Mouse (Mus musculus) liver, embryonic 14.5 days (tissue): ENCODE data around the gene Nfya. TPM values are rescaled to one million over a fixed set of nuclear protein-coding genes. Genes with fewer than 3 reads are reported as not detected.

ENCODE experiments used
- ATAC-seq: fragments of 200-750 bp; cut with Nextera tagmentation; 2 replicates; pipeline ENCODE4 v1.8.0; 2017; ENCODE audit warnings: moderate number of reproducible peaks, mild to moderate bottlenecking, moderate library complexity; ENCODE audit not compliant: insufficient read depth
- DNase-seq, 3 experiments: peaks; one replicate each; pipeline ENCODE4 v3.0.0-alpha.2; 2012 to 2013; ENCODE audit warnings: low read depth in 3 of 3, low spot score in 3 of 3
- H3K27ac ChIP-seq: fragments of 300-500 bp; sonication (generic); 2 replicates; pipeline ENCODE4 v1.5.1; 2014; ENCODE audit warnings: moderate library complexity, mild to moderate bottlenecking, control low read depth, inconsistent platforms
- H3K27me3 ChIP-seq: fragments of 300-500 bp; sonication (generic); 2 replicates; pipeline ENCODE4 v1.6.1; 2014; ENCODE audit warnings: mild to moderate bottlenecking, low read length, moderate library complexity; ENCODE audit not compliant: control insufficient read depth, insufficient read depth
- H3K36me3 ChIP-seq: fragments of 300-500 bp; sonication (generic); replicated peaks from 2 replicates; pipeline ENCODE4 v1.6.1; 2014; ENCODE audit warnings: low read depth; ENCODE audit not compliant: control insufficient read depth, insufficient read depth
- H3K4me1 ChIP-seq, 2 experiments: fragments of 200-500 bp in 1 of 2; fragments of 300-500 bp in 1 of 2; sonication (generic) in 1 of 2; replicated peaks; 2 replicates each; pipeline ENCODE4 v1.6.1; 2012 to 2014; ENCODE audit warnings: antibody characterized with exemption in 1 of 2, inconsistent platforms in 1 of 2, low read length in 1 of 2; ENCODE audit not compliant: control insufficient read depth in 2 of 2, insufficient read depth in 2 of 2
- H3K4me2 ChIP-seq: fragments of 300-500 bp; sonication (generic); 2 replicates; pipeline ENCODE4 v1.6.1; 2014; ENCODE audit warnings: low read depth, mild to moderate bottlenecking, control low read depth, moderate library complexity
- H3K4me3 ChIP-seq, 2 experiments: fragments of 200-500 bp in 1 of 2; fragments of 300-500 bp in 1 of 2; sonication (generic) in 1 of 2; 2 replicates each; pipeline ENCODE4 v1.5.1; 2012 to 2014; ENCODE audit warnings: low read depth in 2 of 2, low read length in 2 of 2, mild to moderate bottlenecking in 2 of 2, control low read depth in 1 of 2, inconsistent platforms in 1 of 2, moderate library complexity in 1 of 2; ENCODE audit not compliant: insufficient read depth in 1 of 2
- H3K9ac ChIP-seq: fragments of 300-500 bp; sonication (generic); replicated peaks from 2 replicates; pipeline ENCODE4 v1.6.1; 2014; ENCODE audit warnings: mild to moderate bottlenecking, control low read depth, moderate library complexity
- H3K9me3 ChIP-seq: fragments of 300-500 bp; sonication (generic); 2 replicates; pipeline ENCODE4 v1.6.1; 2016; ENCODE audit warnings: low read length, mixed read lengths; ENCODE audit not compliant: control insufficient read depth
- CTCF ChIP-seq: IDR thresholded peaks from 2 replicates; pipeline ENCODE4 v1.5.1; 2016; ENCODE audit warnings: antibody characterized with exemption, low read depth, control low read depth
- EP300 ChIP-seq: IDR thresholded peaks from 2 replicates; pipeline ENCODE4 v1.6.1; 2016; ENCODE audit warnings: antibody characterized with exemption, low read depth
- WGBS: fragments of 180-500 bp; shearing (Covaris S2); extraction: QIAGEN DNeasy Blood & Tissue Kit; methylation state at CpG from one replicate; pipeline ENCODE4 v1.1.7; 2014; ENCODE audit not compliant: insufficient replicate concordance; 5-methylcytosine and 5-hydroxymethylcytosine counted together
- polyA plus RNA-seq, 2 experiments: library from polyadenylated mRNA; depleted of rRNA in 1 of 2; stranded (reverse) in 1 of 2; unstranded in 1 of 2; fragments of >200 nt; fragmentation: Nextera tagmentation in 1 of 2; extraction: Ambion mirVana in 1 of 2; gene quantifications; 2 replicates each; pipeline versions ENCODE4 v1.2.1 to v1.2.3; 2012 to 2014

The Nfya gene
- polyA plus RNA-seq, 2 experiments: 6.9 to 32.7 TPM

DNA sequence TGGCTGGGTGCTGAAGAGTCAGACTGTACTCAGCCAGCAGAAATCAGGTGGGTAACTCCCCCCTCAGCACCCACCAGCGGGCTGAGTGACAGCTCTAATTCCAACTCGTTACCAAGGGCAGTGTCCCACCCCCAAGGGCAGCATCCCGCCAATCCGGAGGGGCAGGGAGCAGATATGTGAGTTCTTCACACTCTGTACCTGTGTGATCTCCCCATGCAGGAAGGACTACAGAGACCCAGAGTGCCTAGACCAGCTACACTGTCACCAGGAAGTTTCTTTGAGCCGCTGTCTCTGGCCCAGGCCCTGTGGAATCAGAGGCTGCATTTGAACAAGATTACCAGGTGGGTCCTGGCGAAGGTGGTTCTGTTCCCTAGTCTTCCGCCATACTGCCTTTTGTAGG, 44.5 kb upstream of the Nfya start:
- peaks cover 6% of the 10 kb centered on the region for H3K36me3 ChIP-seq
- TF ChIP-seq CTCF (no peak), EP300 (no peak)
- H3K9me3 ChIP-seq: no peaks in the 10 kb centered on the region
- H3K4me2 ChIP-seq: peak overlapping the region; percentile 55
- peaks cover 37 to 58% of the 10 kb centered on the region in 2 experiments for H3K4me1 ChIP-seq
- peak overlapping the region; percentile 43 to 44 for H3K4me3 ChIP-seq
- peak overlapping the region; percentile 31 for H3K27ac ChIP-seq
- WGBS: 58% methylated on average over 7 of the region's 7 CpGs
- ATAC-seq (no peak), DNase-seq (no peak)
- no peaks in the 10 kb centered on the region for H3K27me3 ChIP-seq
- H3K9ac ChIP-seq: no peak overlapping the region; the same call in 1 of the 2 replicates

DNA sequence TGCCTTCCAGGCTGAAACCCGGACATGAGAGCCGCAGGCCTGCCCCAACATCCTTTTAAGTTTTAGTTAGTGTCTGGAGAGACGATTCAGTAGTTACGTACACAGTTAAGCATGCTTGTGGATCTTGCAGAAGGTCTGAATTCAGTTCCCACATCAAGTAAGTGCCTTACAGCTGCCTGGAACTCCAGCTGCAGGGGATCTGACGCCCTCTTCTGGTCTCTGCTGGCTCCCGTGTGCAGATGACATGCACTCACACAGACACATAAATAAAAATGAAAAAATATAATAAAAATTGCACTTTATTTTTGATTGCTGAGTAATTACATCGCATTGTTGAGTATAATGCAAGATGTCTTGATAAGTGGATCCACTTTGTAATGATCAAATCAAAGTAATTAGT, 43.8 kb upstream of the Nfya start:
- peak overlapping the region; percentile 9 for H3K27ac ChIP-seq
- peaks cover 44 to 65% of the 10 kb centered on the region in 2 experiments for H3K4me1 ChIP-seq
- H3K4me3 ChIP-seq: no peak overlapping the region
- H3K36me3 ChIP-seq: peaks cover 13% of the 10 kb centered on the region
- no peaks in the 10 kb centered on the region for H3K27me3 ChIP-seq
- TF ChIP-seq CTCF: peak; percentile 75
- TF ChIP-seq EP300: no peak
- no peak overlapping the region for H3K9ac ChIP-seq
- ATAC-seq (no peak), DNase-seq (no peak)
- no peak overlapping the region for H3K4me2 ChIP-seq
- WGBS: 62% methylated on average over 7 of the region's 7 CpGs
- H3K9me3 ChIP-seq: no peaks in the 10 kb centered on the region

GRCm38 (mm10) chr17:48451753-48452444, 42.2 kb upstream of the Nfya start:
- H3K27me3 ChIP-seq: no peaks in the 10 kb centered on the region
- peaks cover 57 to 77% of the 10 kb centered on the region in 2 experiments for H3K4me1 ChIP-seq
- peaks cover 18% of the 10 kb centered on the region for H3K36me3 ChIP-seq
- peak overlapping the region; percentile 68 to 84 for H3K4me3 ChIP-seq
- no peak for DNase-seq
- 55% methylated on average over 9 of the region's 9 CpGs for WGBS
- peak overlapping the region; percentile 97 for H3K27ac ChIP-seq
- TF ChIP-seq CTCF (no peak), EP300 (no peak)
- peak; percentile 14; the same call in 1 of the 2 replicates for ATAC-seq
- no peaks in the 10 kb centered on the region for H3K9me3 ChIP-seq
- H3K9ac ChIP-seq: peak overlapping the region; percentile 86
- H3K4me2 ChIP-seq: peak overlapping the region; percentile 91

GRCm38 (mm10) chr17:48451353-48451675, 41.6 kb upstream of the Nfya start, which contains the start of gene Tspo2:
Gene Tspo2 (minus strand): TSS chr17:48451522.
- H3K27me3 ChIP-seq: no peaks in the 10 kb centered on the region
- TF ChIP-seq CTCF (no peak), EP300 (no peak)
- no peaks in the 10 kb centered on the region for H3K9me3 ChIP-seq
- peak within 1 kb of the TSS; percentile 68 to 84 for H3K4me3 ChIP-seq
- H3K36me3 ChIP-seq: peaks cover 21% of the 10 kb centered on the region
- WGBS: 8% methylated on average over 7 of the region's 7 CpGs
- H3K9ac ChIP-seq: peak within 1 kb of the TSS; percentile 86
- DNase-seq: peak; percentile 78 to 82 (median 79)
- H3K27ac ChIP-seq: peak within 1 kb of the TSS; percentile 97
- peaks cover 60 to 78% of the 10 kb centered on the region in 2 experiments for H3K4me1 ChIP-seq
- peak within 1 kb of the TSS; percentile 91 for H3K4me2 ChIP-seq
- ATAC-seq: peak; percentile 74

GRCm38 (mm10) chr17:48450666-48451352, 41.1 kb upstream of the Nfya start:
- ATAC-seq (peak; percentile 87), DNase-seq (peak; percentile 83 to 90 (median 88))
- TF ChIP-seq CTCF (no peak), EP300 (peak; percentile 94)
- Histone ChIP-seq H3K9me3 (no peaks in the 10 kb centered on the region), H3K9ac (peak overlapping the region; percentile 86), H3K4me3 (peak overlapping the region; percentile 68 to 84), H3K4me1 (peaks cover 57 to 77% of the 10 kb centered on the region in 2 experiments), H3K36me3 (peaks cover 21% of the 10 kb centered on the region), H3K4me2 (peak overlapping the region; percentile 91), H3K27me3 (no peaks in the 10 kb centered on the region), H3K27ac (peak overlapping the region; percentile 97)
- WGBS: 21% methylated on average over 13 of the region's 13 CpGs
